Mouse (Mus musculus): ENCODE data around the gene Dhx15.

GRCm38 (mm10) chr5:52233891-52234290, 43.6 kb upstream of the Dhx15 start:
- TF ChIP-seq CTCF (IDR thresholded peaks at IDR 0.05; ENCODE audit: borderline replicate concordance, insufficient read depth, low read length): no peak
- no peak for TF ChIP-seq POLR2A (IDR thresholded peaks at IDR 0.05; ENCODE audit: low read depth, low read length)
